Mouse (Mus musculus): ENCODE measurements around the gene Otulin. TPM values are rescaled to one million over a fixed set of nuclear protein-coding genes. Genes with fewer than 3 reads are reported as not detected.

Otulin gene
- polyA plus RNA-seq, 1 experiment: 53.1 TPM

DNA sequence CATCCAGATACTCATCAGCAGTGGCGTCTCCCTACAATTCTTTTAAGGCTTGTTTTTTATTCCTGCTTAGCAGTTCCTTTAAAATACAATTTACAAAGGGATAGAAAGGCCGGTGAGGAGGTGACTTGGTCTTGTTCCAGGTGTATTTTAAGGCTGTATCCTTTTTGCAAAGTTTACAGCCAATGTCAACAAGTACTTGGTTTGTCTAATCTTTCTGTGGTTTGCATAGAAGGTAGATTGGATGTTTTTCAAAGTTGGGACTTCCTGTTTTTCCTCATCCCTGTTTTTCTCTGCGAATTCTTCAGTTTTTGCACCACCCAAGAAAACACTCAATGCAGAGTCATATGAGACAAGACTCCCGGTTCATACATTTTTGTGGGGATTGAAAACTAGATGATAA lies 101.6 kb downstream of the Otulin start:
- Histone ChIP-seq H3K27ac (ENCODE audit: insufficient read depth, low read length) (no peak overlapping the region), H3K36me3 (ENCODE audit: control insufficient read depth, insufficient read depth, low read length) (no peaks in the 10 kb centered on the region), H3K4me1 (ENCODE audit: control insufficient read depth, insufficient read depth, insufficient read length) (no peaks in the 10 kb centered on the region), H3K4me3 (ENCODE audit: extremely low read depth, insufficient read depth, insufficient read length) (no peak overlapping the region), H3K27me3 (ENCODE audit: control insufficient read depth, insufficient read depth, low read length) (no peaks in the 10 kb centered on the region)
- no peak for DNase-seq (ENCODE audit: low read depth in 1 of 2, low spot score in 2 of 2)
- no peak for TF ChIP-seq CTCF (IDR thresholded peaks at IDR 0.05; ENCODE audit: extremely low read depth, insufficient read depth, insufficient read length, insufficient replicate concordance)
- TF ChIP-seq POLR2A (IDR thresholded peaks at IDR 0.05; ENCODE audit: low read depth, low read length): no peak
- 66% methylated on average over 4 of the region's 4 CpGs for WGBS

- Histone ChIP-seq H3K4me3 (ENCODE audit: extremely low read depth, insufficient read depth, insufficient read length) (no peak overlapping the region), H3K27ac (ENCODE audit: insufficient read depth, low read length) (no peak overlapping the region), H3K27me3 (ENCODE audit: control insufficient read depth, insufficient read depth, low read length) (no peaks in the 10 kb centered on the region), H3K36me3 (ENCODE audit: control insufficient read depth, insufficient read depth, low read length) (no peaks in the 10 kb centered on the region), H3K4me1 (ENCODE audit: control insufficient read depth, insufficient read depth, insufficient read length) (no peaks in the 10 kb centered on the region)
- no peak for TF ChIP-seq POLR2A (IDR thresholded peaks at IDR 0.05; ENCODE audit: low read depth, low read length)
- TF ChIP-seq CTCF (IDR thresholded peaks at IDR 0.05; ENCODE audit: extremely low read depth, insufficient read depth, insufficient read length, insufficient replicate concordance): no peak
- WGBS: 85% methylated on average over 12 of the region's 12 CpGs
- no peak for DNase-seq (ENCODE audit: low read depth in 1 of 2, low spot score in 2 of 2)
Observed at GRCm38 (mm10) chr15:27525233-27526005, 105.1 kb downstream of the Otulin start.

DNA sequence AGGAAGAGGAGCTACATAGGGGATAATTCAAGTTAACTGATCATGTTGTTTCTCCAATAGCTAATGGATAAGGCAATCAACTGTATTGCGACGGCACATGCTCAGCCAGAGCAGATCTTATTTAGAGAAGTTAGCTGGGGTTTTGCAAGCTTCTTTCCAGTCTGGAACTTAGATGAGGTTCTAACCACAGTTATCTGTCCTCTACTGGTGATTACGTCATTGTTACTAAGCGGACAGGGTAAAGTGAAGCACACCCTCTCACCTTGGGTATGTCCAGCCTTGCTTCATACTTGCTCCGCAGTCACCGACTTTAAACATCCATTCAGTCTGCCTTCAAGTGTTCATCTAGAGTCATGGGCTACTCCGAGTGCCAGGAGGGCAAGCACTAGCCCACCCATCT lies 110.6 kb downstream of the Otulin start:
- H3K4me1 ChIP-seq (ENCODE audit: control insufficient read depth, insufficient read depth, insufficient read length): peaks cover 6% of the 10 kb centered on the region; the same call in 1 of the 2 replicates
- H3K4me3 ChIP-seq (ENCODE audit: extremely low read depth, insufficient read depth, insufficient read length): no peak overlapping the region
- 89% methylated on average over 7 of the region's 7 CpGs for whole genome bisulfite sequencing

GRCm38 (mm10) chr15:27518026-27518425 lies 112.5 kb downstream of the Otulin start:
- Histone ChIP-seq H3K27me3 (ENCODE audit: control insufficient read depth, insufficient read depth, low read length) (no peaks in the 10 kb centered on the region), H3K36me3 (ENCODE audit: control insufficient read depth, insufficient read depth, low read length) (no peaks in the 10 kb centered on the region), H3K27ac (ENCODE audit: insufficient read depth, low read length) (no peak overlapping the region), H3K4me1 (ENCODE audit: control insufficient read depth, insufficient read depth, insufficient read length) (peaks cover 6% of the 10 kb centered on the region; the same call in 1 of the 2 replicates), H3K4me3 (ENCODE audit: extremely low read depth, insufficient read depth, insufficient read length) (no peak overlapping the region)
- no peak for DNase-seq (ENCODE audit: low read depth in 1 of 2, low spot score in 2 of 2)
- WGBS: 10% methylated on average over 8 of the region's 8 CpGs
- no peak for TF ChIP-seq POLR2A (IDR thresholded peaks at IDR 0.05; ENCODE audit: low read depth, low read length)
- no peak for TF ChIP-seq CTCF (IDR thresholded peaks at IDR 0.05; ENCODE audit: extremely low read depth, insufficient read depth, insufficient read length, insufficient replicate concordance)

More for the DNA sequence above, 110.6 kb downstream of the Otulin start:
- Histone ChIP-seq H3K36me3 (ENCODE audit: control insufficient read depth, insufficient read depth, low read length) (no peaks in the 10 kb centered on the region), H3K27ac (ENCODE audit: insufficient read depth, low read length) (no peak overlapping the region), H3K27me3 (ENCODE audit: control insufficient read depth, insufficient read depth, low read length) (no peaks in the 10 kb centered on the region)
- TF ChIP-seq POLR2A (IDR thresholded peaks at IDR 0.05; ENCODE audit: low read depth, low read length): no peak
- TF ChIP-seq CTCF (IDR thresholded peaks at IDR 0.05; ENCODE audit: extremely low read depth, insufficient read depth, insufficient read length, insufficient replicate concordance): no peak
- no peak for DNase-seq (ENCODE audit: low read depth in 1 of 2, low spot score in 2 of 2)

GRCm38 (mm10) chr15:27516927-27517326 lies 113.6 kb downstream of the Otulin start:
- no peak overlapping the region for H3K27ac ChIP-seq (ENCODE audit: insufficient read depth, low read length)
- no peak for DNase-seq (ENCODE audit: low read depth in 1 of 2, low spot score in 2 of 2)
- H3K27me3 ChIP-seq (ENCODE audit: control insufficient read depth, insufficient read depth, low read length): no peaks in the 10 kb centered on the region
- WGBS: 71% methylated on average over 1 of the region's 1 CpGs
- TF ChIP-seq CTCF (IDR thresholded peaks at IDR 0.05; ENCODE audit: extremely low read depth, insufficient read depth, insufficient read length, insufficient replicate concordance) (no peak), POLR2A (IDR thresholded peaks at IDR 0.05; ENCODE audit: low read depth, low read length) (no peak)
- H3K36me3 ChIP-seq (ENCODE audit: control insufficient read depth, insufficient read depth, low read length): no peaks in the 10 kb centered on the region
- peaks cover 6% of the 10 kb centered on the region; the same call in 1 of the 2 replicates for H3K4me1 ChIP-seq (ENCODE audit: control insufficient read depth, insufficient read depth, insufficient read length)
- no peak overlapping the region for H3K4me3 ChIP-seq (ENCODE audit: extremely low read depth, insufficient read depth, insufficient read length)

DNA sequence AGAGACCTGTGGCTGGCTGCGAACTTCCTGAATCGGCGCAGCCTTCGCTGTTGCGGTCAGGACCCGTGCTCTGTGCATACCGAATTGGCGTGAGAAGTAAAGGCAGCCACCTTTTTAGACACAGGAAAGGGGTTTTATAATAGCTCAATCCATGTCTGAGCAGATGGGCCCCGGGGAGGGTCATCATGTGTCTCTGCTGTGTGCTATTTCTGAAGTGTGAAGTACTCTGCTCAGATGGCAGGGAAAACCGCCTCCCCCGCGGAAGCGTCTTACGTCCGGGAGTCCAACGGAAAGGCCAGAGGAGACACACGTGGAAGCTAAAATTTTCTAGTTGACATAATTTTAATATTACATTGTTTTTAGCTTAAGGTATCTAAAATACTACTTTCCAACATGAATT lies 121.5 kb downstream of the Otulin start:
- H3K36me3 ChIP-seq (ENCODE audit: control insufficient read depth, insufficient read depth, low read length): no peaks in the 10 kb centered on the region
- H3K4me3 ChIP-seq (ENCODE audit: extremely low read depth, insufficient read depth, insufficient read length): no peak overlapping the region
- no peaks in the 10 kb centered on the region for H3K4me1 ChIP-seq (ENCODE audit: control insufficient read depth, insufficient read depth, insufficient read length)
- H3K27me3 ChIP-seq (ENCODE audit: control insufficient read depth, insufficient read depth, low read length): no peaks in the 10 kb centered on the region
- WGBS: 94% methylated on average over 17 of the region's 17 CpGs
- no peak for DNase-seq (ENCODE audit: low read depth in 1 of 2, low spot score in 2 of 2)
- TF ChIP-seq CTCF (IDR thresholded peaks at IDR 0.05; ENCODE audit: extremely low read depth, insufficient read depth, insufficient read length, insufficient replicate concordance) (no peak), POLR2A (IDR thresholded peaks at IDR 0.05; ENCODE audit: low read depth, low read length) (no peak)
- H3K27ac ChIP-seq (ENCODE audit: insufficient read depth, low read length): no peak overlapping the region

DNA sequence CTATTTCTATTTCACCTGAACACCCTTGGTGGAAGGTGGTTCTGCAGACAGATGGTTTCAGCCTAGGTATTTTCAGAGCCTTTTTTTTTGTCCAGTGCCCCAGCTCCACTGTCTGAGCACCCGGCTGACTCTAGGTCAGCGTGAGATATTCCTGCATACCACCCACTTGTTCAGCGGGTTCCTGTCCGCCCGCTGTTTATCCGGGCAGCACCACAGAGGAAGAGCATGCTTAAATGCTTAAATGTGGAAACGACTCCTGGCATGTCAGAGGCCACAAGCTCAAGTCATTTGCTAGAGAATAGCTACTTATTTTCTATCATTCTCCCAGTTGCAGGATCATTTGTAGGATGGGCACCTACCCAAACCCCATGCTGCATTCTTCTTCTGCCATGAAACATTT lies 122.3 kb downstream of the Otulin start:
- TF ChIP-seq POLR2A (IDR thresholded peaks at IDR 0.05; ENCODE audit: low read depth, low read length) (no peak), CTCF (IDR thresholded peaks at IDR 0.05; ENCODE audit: extremely low read depth, insufficient read depth, insufficient read length, insufficient replicate concordance) (no peak)
- Histone ChIP-seq H3K36me3 (ENCODE audit: control insufficient read depth, insufficient read depth, low read length) (no peaks in the 10 kb centered on the region), H3K27me3 (ENCODE audit: control insufficient read depth, insufficient read depth, low read length) (no peaks in the 10 kb centered on the region), H3K4me3 (ENCODE audit: extremely low read depth, insufficient read depth, insufficient read length) (no peak overlapping the region), H3K4me1 (ENCODE audit: control insufficient read depth, insufficient read depth, insufficient read length) (no peaks in the 10 kb centered on the region), H3K27ac (ENCODE audit: insufficient read depth, low read length) (no peak overlapping the region)
- no peak for DNase-seq (ENCODE audit: low read depth in 1 of 2, low spot score in 2 of 2)
- WGBS: 87% methylated on average over 7 of the region's 7 CpGs
